Mouse (Mus musculus) liver, adult 2 months (tissue): ENCODE results near the gene Nrg3.

Source experiments
- CTCF ChIP-seq: fragments of 200-500 bp; IDR thresholded peaks from 2 replicates; pipeline ENCODE4 v1.5.1; 2011; ENCODE audit warnings: low read depth, low read length, control low read depth
- POLR2A ChIP-seq: fragments of 200-500 bp; IDR thresholded peaks from 2 replicates; pipeline ENCODE4 v1.6.1; 2011; ENCODE audit warnings: low read length, control low read depth; ENCODE audit not compliant: insufficient read depth; ENCODE audit errors: extremely low read depth

DNA sequence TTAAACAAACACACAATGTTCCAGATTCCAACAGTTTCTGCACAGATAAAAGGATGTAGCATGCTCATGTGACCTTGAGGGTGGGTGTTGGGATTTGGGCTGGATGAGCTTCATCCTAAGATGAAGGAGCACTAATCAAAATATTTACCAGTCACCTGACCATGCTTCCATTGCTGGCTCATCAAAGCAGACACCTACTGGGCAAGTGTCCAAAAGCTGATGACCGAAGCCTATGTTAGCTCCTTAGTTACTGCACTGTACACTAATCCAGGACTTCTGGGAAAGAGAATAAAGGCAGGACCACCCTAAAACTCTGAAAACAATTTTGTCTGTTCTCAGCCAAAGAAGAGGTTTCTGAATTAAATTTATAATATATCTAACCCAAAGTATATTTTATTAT lies 261.4 kb downstream of the Nrg3 start:
- TF ChIP-seq POLR2A, result no peak
- TF ChIP-seq CTCF, result no peak
